Mouse (Mus musculus): Measurements from ENCODE around the gene Neu3. TPM values are rescaled to one million over a fixed set of nuclear protein-coding genes. Genes with fewer than 3 reads are reported as not detected.

Gene Neu3
- polyA plus RNA-seq, 1 experiment from 2014 or later = 1.9 TPM

DNA sequence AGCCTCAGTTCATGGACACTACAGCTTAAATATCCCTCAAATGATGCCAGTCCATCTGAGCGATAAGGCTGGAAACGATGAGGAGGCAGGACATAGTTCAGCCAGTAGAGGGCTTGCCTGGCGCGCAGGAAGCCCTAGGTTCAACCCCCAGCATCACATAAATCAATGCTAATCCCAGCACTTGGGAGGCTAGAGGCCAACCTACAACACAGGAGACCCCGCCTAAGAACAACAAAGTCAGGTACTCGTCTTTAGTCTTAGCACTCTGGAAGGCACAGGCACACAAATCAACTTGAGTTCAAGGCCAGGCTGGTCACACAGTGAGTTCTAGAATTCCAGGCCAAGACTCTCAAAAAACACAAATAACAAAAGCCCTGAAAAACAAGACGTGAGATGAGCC is 25.1 kb upstream of the Neu3 start:
- H3K27me3 ChIP-seq (ENCODE audit: insufficient read depth, poor library complexity, severe bottlenecking) = no peaks in the 10 kb centered on the region
- no peaks in the 10 kb centered on the region for H3K9me3 ChIP-seq
- H3K27ac ChIP-seq = no peak overlapping the region
- 89% methylated on average over 7 of the region's 7 CpGs for WGBS
- DNase-seq (ENCODE audit: low spot score) = no peak
- H3K36me3 ChIP-seq = peaks cover 69% of the 10 kb centered on the region
- H3K4me1 ChIP-seq (replicated peaks) = peaks cover 27% of the 10 kb centered on the region
- H3K4me3 ChIP-seq = no peak overlapping the region

GRCm38 (mm10) chr7:99851618-99852017 is 23.4 kb upstream of the Neu3 start:
- Histone ChIP-seq H3K27me3 (ENCODE audit: insufficient read depth, poor library complexity, severe bottlenecking) (no peaks in the 10 kb centered on the region), H3K27ac (no peak overlapping the region), H3K4me1 (replicated peaks) (peaks cover 13% of the 10 kb centered on the region), H3K4me3 (no peak overlapping the region), H3K9me3 (no peaks in the 10 kb centered on the region), H3K36me3 (peaks cover 82% of the 10 kb centered on the region)
- no peak for DNase-seq (ENCODE audit: low spot score)
- WGBS = 89% methylated on average over 6 of the region's 6 CpGs

DNA sequence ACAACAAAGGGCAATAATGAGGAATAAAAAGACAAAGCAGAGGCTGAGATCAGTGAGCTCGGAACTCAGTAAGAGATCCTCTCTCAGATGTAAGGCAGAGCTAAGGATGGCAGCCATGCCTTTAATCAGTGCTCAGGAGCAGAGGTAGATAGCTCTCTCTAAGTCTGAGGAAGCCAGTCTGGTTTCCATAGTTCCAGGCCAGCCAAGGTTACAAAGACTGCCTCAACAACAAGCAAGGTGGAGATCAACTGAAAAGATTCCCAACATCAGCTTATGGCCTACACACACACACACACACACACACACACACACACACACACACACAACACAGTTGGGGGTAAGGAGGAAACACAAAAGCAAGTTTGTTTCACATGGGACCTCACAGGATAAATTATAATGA is 22.9 kb upstream of the Neu3 start:
- no peaks in the 10 kb centered on the region for H3K9me3 ChIP-seq
- H3K27ac ChIP-seq = no peak overlapping the region
- no peak overlapping the region for H3K4me3 ChIP-seq
- DNase-seq (ENCODE audit: low spot score) = no peak
- peaks cover 82% of the 10 kb centered on the region for H3K36me3 ChIP-seq
- 74% methylated on average over 1 of the region's 1 CpGs for WGBS
- no peaks in the 10 kb centered on the region for H3K27me3 ChIP-seq (ENCODE audit: insufficient read depth, poor library complexity, severe bottlenecking)
- H3K4me1 ChIP-seq (replicated peaks) = peaks cover 8% of the 10 kb centered on the region

DNA sequence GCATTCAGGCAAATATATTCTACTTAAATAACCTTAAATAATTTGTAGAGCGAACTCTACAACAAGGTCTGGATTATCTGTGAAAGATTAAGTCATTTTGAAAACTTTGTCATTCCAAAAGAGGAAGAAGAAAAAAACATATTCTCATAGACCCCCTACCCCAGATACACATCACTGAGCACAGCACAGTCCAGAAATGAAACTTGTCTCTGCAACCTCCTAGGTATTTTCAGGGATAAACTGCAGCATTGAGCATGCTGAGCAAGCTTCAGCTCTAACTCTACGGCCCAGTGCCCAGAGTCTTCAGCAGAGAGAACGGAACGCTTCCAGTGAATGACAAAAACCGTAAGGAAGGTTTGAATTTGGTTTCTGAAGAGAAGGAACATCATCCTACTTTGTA is 22.3 kb upstream of the Neu3 start:
- Histone ChIP-seq H3K9me3 (no peaks in the 10 kb centered on the region), H3K27ac (no peak overlapping the region), H3K4me1 (replicated peaks) (peaks cover 8% of the 10 kb centered on the region), H3K27me3 (ENCODE audit: insufficient read depth, poor library complexity, severe bottlenecking) (no peaks in the 10 kb centered on the region), H3K36me3 (peaks cover 82% of the 10 kb centered on the region), H3K4me3 (no peak overlapping the region)
- 89% methylated on average over 5 of the region's 5 CpGs for WGBS
- DNase-seq (ENCODE audit: low spot score) = no peak

- H3K27me3 ChIP-seq (ENCODE audit: insufficient read depth, poor library complexity, severe bottlenecking) = no peaks in the 10 kb centered on the region
- no peak overlapping the region for H3K4me3 ChIP-seq
- H3K36me3 ChIP-seq = peaks cover 89% of the 10 kb centered on the region
- WGBS = 96% methylated on average over 8 of the region's 8 CpGs
- no peaks in the 10 kb centered on the region for H3K4me1 ChIP-seq (replicated peaks)
- DNase-seq (ENCODE audit: low spot score) = no peak
- no peaks in the 10 kb centered on the region for H3K9me3 ChIP-seq
- H3K27ac ChIP-seq = no peak overlapping the region
Observed at GRCm38 (mm10) chr7:99845533-99846236, 17.5 kb upstream of the Neu3 start.

- H3K4me1 ChIP-seq (replicated peaks) = no peaks in the 10 kb centered on the region
- no peak for DNase-seq (ENCODE audit: low spot score)
- H3K36me3 ChIP-seq = peaks cover 82% of the 10 kb centered on the region
- no peaks in the 10 kb centered on the region for H3K27me3 ChIP-seq (ENCODE audit: insufficient read depth, poor library complexity, severe bottlenecking)
- no peaks in the 10 kb centered on the region for H3K9me3 ChIP-seq
- H3K4me3 ChIP-seq = no peak overlapping the region
- no peak overlapping the region for H3K27ac ChIP-seq
- WGBS = 95% methylated on average over 3 of the region's 3 CpGs
Observed at GRCm38 (mm10) chr7:99838241-99838640, 10.0 kb upstream of the Neu3 start.

DNA sequence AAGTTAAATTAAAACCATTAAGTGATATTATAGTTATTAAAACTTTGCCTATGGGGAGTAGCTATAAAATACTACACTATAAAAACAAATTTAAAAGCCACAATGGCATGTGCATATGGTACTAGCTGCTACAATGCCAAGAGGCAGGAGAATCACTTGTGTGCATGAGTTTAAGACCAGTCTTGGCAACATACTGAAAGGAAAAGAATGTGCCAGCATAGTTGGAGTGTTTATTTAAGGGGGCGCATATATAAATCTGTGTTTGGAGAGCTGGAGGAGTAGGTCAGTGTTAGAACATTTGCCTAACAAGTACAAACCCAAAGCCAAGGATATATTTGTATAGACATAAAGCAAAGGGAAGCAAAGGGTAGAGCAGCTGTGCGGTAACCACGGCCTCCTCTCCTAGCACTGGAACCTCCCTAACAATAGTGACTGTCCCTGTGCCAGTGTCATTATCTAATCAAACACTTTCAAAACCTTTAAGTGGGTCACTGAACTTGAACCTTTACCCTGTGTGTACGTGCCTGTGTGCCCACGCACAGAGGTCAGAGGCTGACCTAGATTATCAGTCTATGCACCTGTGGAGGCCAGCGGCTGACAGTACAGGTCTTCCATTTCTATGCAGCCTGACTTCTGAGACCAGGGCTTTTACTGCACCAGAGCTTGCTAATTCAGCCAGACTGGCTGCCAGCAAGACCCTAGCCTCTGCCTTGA is 9.3 kb upstream of the Neu3 start:
- 90% methylated on average over 6 of the region's 6 CpGs for WGBS

GRCm38 (mm10) chr7:99836781-99837180 is 8.6 kb upstream of the Neu3 start:
- Histone ChIP-seq H3K27ac (no peak overlapping the region), H3K4me1 (replicated peaks) (no peaks in the 10 kb centered on the region), H3K9me3 (no peaks in the 10 kb centered on the region), H3K27me3 (ENCODE audit: insufficient read depth, poor library complexity, severe bottlenecking) (no peaks in the 10 kb centered on the region), H3K4me3 (no peak overlapping the region), H3K36me3 (peaks cover 67% of the 10 kb centered on the region)
- no peak for DNase-seq (ENCODE audit: low spot score)
- WGBS = 80% methylated on average over 4 of the region's 4 CpGs

More for the DNA sequence above, 9.3 kb upstream of the Neu3 start:
- Histone ChIP-seq H3K27me3 (ENCODE audit: insufficient read depth, poor library complexity, severe bottlenecking) (no peaks in the 10 kb centered on the region), H3K4me1 (replicated peaks) (no peaks in the 10 kb centered on the region), H3K9me3 (no peaks in the 10 kb centered on the region), H3K36me3 (peaks cover 75% of the 10 kb centered on the region), H3K27ac (no peak overlapping the region), H3K4me3 (no peak overlapping the region)
- DNase-seq (ENCODE audit: low spot score) = no peak

DNA sequence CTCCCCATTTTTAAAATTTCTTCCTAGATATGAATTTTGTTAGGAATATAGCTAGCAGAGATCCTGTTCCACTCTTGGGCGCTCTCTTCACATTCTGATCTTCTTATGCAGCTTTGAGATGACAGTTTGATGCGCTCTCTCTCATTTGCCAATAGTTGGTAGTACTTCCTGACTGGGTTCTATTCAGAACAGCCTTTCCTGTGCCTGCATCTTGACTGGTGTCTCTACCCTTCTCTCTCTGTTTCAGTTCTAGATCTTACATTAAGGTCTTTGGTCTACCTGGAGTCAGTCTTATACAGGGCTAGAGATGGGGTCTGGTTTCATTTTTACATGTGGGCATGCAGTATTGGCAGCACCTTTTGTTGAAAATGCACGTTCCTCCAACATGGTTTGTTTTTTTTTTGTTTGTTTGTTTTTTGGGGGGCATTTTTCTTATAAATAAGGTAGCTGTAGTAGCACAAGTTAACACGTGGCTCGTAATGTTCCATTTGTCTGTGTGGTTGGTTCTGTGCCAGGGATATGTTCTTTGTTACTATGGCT is 6.2 kb upstream of the Neu3 start:
- Histone ChIP-seq H3K27ac (no peak overlapping the region), H3K36me3 (peaks cover 43% of the 10 kb centered on the region), H3K27me3 (ENCODE audit: insufficient read depth, poor library complexity, severe bottlenecking) (no peaks in the 10 kb centered on the region), H3K4me1 (replicated peaks) (no peaks in the 10 kb centered on the region), H3K9me3 (no peaks in the 10 kb centered on the region), H3K4me3 (no peak overlapping the region)
- 90% methylated on average over 5 of the region's 5 CpGs for WGBS
- no peak for DNase-seq (ENCODE audit: low spot score)

GRCm38 (mm10) chr7:99833846-99834222 is 5.6 kb upstream of the Neu3 start:
- DNase-seq (ENCODE audit: low spot score) = no peak
- Histone ChIP-seq H3K4me1 (replicated peaks) (no peaks in the 10 kb centered on the region), H3K27ac (no peak overlapping the region), H3K27me3 (ENCODE audit: insufficient read depth, poor library complexity, severe bottlenecking) (no peaks in the 10 kb centered on the region), H3K9me3 (no peaks in the 10 kb centered on the region), H3K36me3 (peaks cover 38% of the 10 kb centered on the region), H3K4me3 (no peak overlapping the region)
- 88% methylated on average over 2 of the region's 2 CpGs for WGBS

GRCm38 (mm10) chr7:99833115-99833845 is 5.1 kb upstream of the Neu3 start:
- H3K4me1 ChIP-seq (replicated peaks) = peaks cover 5% of the 10 kb centered on the region
- 87% methylated on average over 5 of the region's 5 CpGs for WGBS
- H3K27me3 ChIP-seq (ENCODE audit: insufficient read depth, poor library complexity, severe bottlenecking) = no peaks in the 10 kb centered on the region
- no peak for DNase-seq (ENCODE audit: low spot score)
- H3K36me3 ChIP-seq = peaks cover 32% of the 10 kb centered on the region
- no peaks in the 10 kb centered on the region for H3K9me3 ChIP-seq
- H3K27ac ChIP-seq = no peak overlapping the region
- no peak overlapping the region for H3K4me3 ChIP-seq

DNA sequence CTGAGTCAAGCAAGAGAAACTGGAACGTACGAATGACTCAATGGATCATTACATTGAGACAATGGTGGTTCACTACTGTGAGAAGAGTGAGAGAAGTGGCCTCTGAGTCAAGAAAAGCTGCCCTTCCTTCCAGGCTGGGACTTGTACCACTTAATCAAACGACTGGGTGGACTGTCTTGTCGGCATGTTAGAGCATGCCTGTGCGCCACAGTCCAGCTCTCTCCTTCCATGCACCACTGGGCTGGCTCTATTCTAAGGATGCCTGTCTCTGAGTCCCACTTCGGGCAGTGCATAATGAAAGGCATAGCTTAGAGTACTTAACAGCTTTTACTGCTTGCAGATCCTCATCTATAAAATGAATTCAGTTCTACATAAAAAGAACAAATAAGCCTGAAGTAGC is 2.1 kb downstream of the Neu3 start:
- H3K4me1 ChIP-seq (replicated peaks) = peaks cover 13% of the 10 kb centered on the region
- no peak for DNase-seq (ENCODE audit: low spot score)
- 70% methylated on average over 6 of the region's 6 CpGs for WGBS

DNA sequence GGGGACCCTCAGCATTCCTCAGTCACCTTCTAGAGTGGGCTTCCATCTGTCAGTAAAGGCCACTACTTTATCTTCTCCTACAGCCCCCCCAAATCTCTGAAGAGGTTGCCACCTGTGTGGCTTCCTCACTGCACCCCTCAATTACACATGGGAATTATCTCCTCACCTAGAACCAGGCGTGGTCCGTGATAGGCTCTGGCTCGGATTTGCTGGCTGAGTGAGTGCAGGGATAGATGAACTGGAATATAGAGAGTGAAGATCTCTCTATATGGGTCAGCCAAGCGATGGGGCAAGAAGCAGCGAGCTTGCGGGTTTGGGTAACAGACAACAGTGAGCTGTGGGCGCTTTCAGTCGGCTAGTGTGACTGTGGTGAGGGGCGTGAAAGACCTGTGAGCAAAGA is 2.7 kb downstream of the Neu3 start:
- H3K36me3 ChIP-seq = no peaks in the 10 kb centered on the region
- H3K4me3 ChIP-seq = no peak overlapping the region
- no peaks in the 10 kb centered on the region for H3K9me3 ChIP-seq
- H3K27ac ChIP-seq = no peak overlapping the region
- 84% methylated on average over 9 of the region's 9 CpGs for WGBS
- no peak for DNase-seq (ENCODE audit: low spot score)
- H3K4me1 ChIP-seq (replicated peaks) = peaks cover 13% of the 10 kb centered on the region
- H3K27me3 ChIP-seq (ENCODE audit: insufficient read depth, poor library complexity, severe bottlenecking) = no peaks in the 10 kb centered on the region

More for the DNA sequence above, 2.1 kb downstream of the Neu3 start:
- Histone ChIP-seq H3K9me3 (no peaks in the 10 kb centered on the region), H3K4me3 (no peak overlapping the region), H3K36me3 (no peaks in the 10 kb centered on the region), H3K27me3 (ENCODE audit: insufficient read depth, poor library complexity, severe bottlenecking) (no peaks in the 10 kb centered on the region), H3K27ac (no peak overlapping the region)
